Mouse (Mus musculus): Measurements from ENCODE around the gene Fbxw7. TPM values are rescaled to one million over a fixed set of nuclear protein-coding genes. Genes with fewer than 3 reads are reported as not detected.

The Fbxw7 gene
- total and polyA plus RNA-seq, 3 experiments: 28.5 to 31.3 (median 29.8) TPM

DNA sequence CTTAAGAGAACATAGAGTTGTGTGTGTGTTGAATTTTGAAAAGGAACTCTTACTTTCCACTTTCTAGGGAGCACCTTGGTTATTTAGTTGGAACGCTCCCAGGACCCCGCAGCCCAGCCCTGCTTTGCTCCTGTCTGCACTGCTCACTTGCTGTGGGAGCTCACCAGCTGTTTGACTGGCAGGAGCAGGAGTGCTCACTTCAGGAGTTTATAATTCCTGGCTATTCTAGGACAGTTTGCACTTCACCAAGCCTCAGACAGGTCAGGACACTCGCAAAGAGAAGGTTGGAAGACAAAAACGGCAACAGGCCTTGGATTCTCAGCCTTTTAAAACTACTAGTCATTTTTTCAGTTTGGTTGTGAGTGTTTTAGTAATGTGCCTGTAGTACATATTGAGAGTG, 110.2 kb downstream of the Fbxw7 start:
- peaks cover 2% of the 10 kb centered on the region; the same call in 1 of the 2 replicates for H3K79me2 ChIP-seq (replicated peaks; ENCODE audit: control insufficient read depth, extremely low read depth, insufficient read depth, poor library complexity, severe bottlenecking)
- peaks cover 0 to 9% of the 10 kb centered on the region in 2 experiments; a peak in 2 of 4 replicates for H3K4me1 ChIP-seq (ENCODE audit: control insufficient read depth in 1 of 2, insufficient read depth in 2 of 2)
- H3K27ac ChIP-seq (ENCODE audit: insufficient read depth, low read depth): no peak overlapping the region
- H3K36me3 ChIP-seq (replicated peaks in 1 of 2; ENCODE audit: control insufficient read depth in 1 of 2, insufficient read depth in 1 of 2, low read length in 1 of 2): peaks cover 0 to 33% of the 10 kb centered on the region in 2 experiments
- in situ Hi-C loops (cut with MboI; ENCODE audit: low pct_ligation_motif_present, low pct_unique_long_range_greater_than_20kb, low sequenced_read_pairs) (loop anchor here (25.0 kb wide), 2 partner anchors 362 to 637 kb away; partner anchors contain the start of gene Gatb), dilution Hi-C loops (cut with MboI; ENCODE audit: extremely low pct_ligation_motif_present, extremely low pct_unique_long_range_greater_than_20kb, low sequenced_read_pairs) (no loop called here)
- H3K9ac ChIP-seq (ENCODE audit: insufficient read depth, low read depth): no peak overlapping the region
- H3K9me3 ChIP-seq (replicated peaks; ENCODE audit: low read length): no peaks in the 10 kb centered on the region
- DNase-seq (ENCODE audit: extremely low read depth): no peak
- no peaks in the 10 kb centered on the region for H3K27me3 ChIP-seq (replicated peaks)
- no peak overlapping the region for H3K4me3 ChIP-seq (replicated peaks in 1 of 3; ENCODE audit: low read depth in 2 of 3, low read length in 2 of 3, poor library complexity in 1 of 3)
- H3K4me2 ChIP-seq (ENCODE audit: insufficient read depth, low read depth, poor library complexity, severe bottlenecking): no peak overlapping the region
- TF ChIP-seq IRF4 (IDR thresholded peaks at IDR 0.05; ENCODE audit: low read depth, low read length) (no peak), ZNF384 (IDR thresholded peaks at IDR 0.05; ENCODE audit: low read depth, low read length) (no peak), ELF1 (IDR thresholded peaks at IDR 0.05; ENCODE audit: low read depth, low read length) (no peak), KAT2A (IDR thresholded peaks at IDR 0.05; ENCODE audit: insufficient replicate concordance, low read length) (no peak), CHD1 (IDR thresholded peaks at IDR 0.05; ENCODE audit: low read depth, low read length) (no peak), HCFC1 (IDR thresholded peaks at IDR 0.05; ENCODE audit: low read depth, low read length) (no peak), JUN (IDR thresholded peaks at IDR 0.05; ENCODE audit: insufficient read depth, low read depth, low read length) (no peak), GABPA (IDR thresholded peaks at IDR 0.05; ENCODE audit: insufficient replicate concordance, low read depth, low read length) (no peak), MAFK (IDR thresholded peaks at IDR 0.05; ENCODE audit: insufficient replicate concordance, low read length) (no peak), E2F4 (IDR thresholded peaks at IDR 0.05; ENCODE audit: insufficient replicate concordance, low read depth, low read length) (no peak), USF1 (IDR thresholded peaks at IDR 0.05; ENCODE audit: low read depth, low read length) (no peak), ETS1 (conservative IDR thresholded peaks at IDR 0.05; ENCODE audit: low read depth, low read length) (no peak), MXI1 (IDR thresholded peaks at IDR 0.05; ENCODE audit: low read depth, low read length) (no peak), ZMIZ1 (IDR thresholded peaks at IDR 0.05; ENCODE audit: low read depth, low read length) (no peak), UBTF (IDR thresholded peaks at IDR 0.05; ENCODE audit: low read depth, low read length) (no peak), SIN3A (IDR thresholded peaks at IDR 0.05; ENCODE audit: low read length) (no peak)

DNA sequence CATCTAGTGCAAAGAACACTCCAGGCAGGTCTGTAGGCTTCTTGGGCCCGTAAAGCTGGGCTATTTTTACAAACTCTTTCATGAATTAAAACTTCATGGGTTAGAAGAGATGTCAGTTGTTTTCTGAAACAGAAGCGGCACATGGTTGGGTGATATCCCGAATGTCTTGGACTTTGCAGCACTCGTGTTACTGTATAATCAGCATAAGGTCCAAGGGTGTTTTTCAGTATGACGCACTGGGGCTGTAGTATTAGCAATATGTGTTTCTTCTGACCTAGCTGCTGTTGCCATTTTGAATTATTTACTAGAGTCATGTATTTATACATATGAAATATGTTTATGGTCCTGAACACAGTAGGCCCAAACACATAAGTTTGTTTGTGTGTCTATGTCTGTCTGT, 111.1 kb downstream of the Fbxw7 start:
- Histone ChIP-seq H3K27me3 (replicated peaks) (no peaks in the 10 kb centered on the region), H3K4me3 (replicated peaks in 1 of 3; ENCODE audit: low read depth in 2 of 3, low read length in 2 of 3, poor library complexity in 1 of 3) (no peak overlapping the region), H3K27ac (ENCODE audit: insufficient read depth, low read depth) (no peak overlapping the region), H3K79me2 (replicated peaks; ENCODE audit: control insufficient read depth, extremely low read depth, insufficient read depth, poor library complexity, severe bottlenecking) (peaks cover 2% of the 10 kb centered on the region; the same call in 1 of the 2 replicates), H3K4me1 (ENCODE audit: control insufficient read depth in 1 of 2, insufficient read depth in 2 of 2) (peaks cover 1 to 17% of the 10 kb centered on the region in 2 experiments; a peak in 3 of 4 replicates), H3K9me3 (replicated peaks; ENCODE audit: low read length) (no peaks in the 10 kb centered on the region), H3K4me2 (ENCODE audit: insufficient read depth, low read depth, poor library complexity, severe bottlenecking) (no peak overlapping the region), H3K36me3 (replicated peaks in 1 of 2; ENCODE audit: control insufficient read depth in 1 of 2, insufficient read depth in 1 of 2, low read length in 1 of 2) (peaks cover 0 to 35% of the 10 kb centered on the region in 2 experiments), H3K9ac (ENCODE audit: insufficient read depth, low read depth) (no peak overlapping the region)
- dilution Hi-C loops (cut with MboI; ENCODE audit: extremely low pct_ligation_motif_present, extremely low pct_unique_long_range_greater_than_20kb, low sequenced_read_pairs) (no loop called here), in situ Hi-C loops (cut with MboI; ENCODE audit: low pct_ligation_motif_present, low pct_unique_long_range_greater_than_20kb, low sequenced_read_pairs) (loop anchor here (25.0 kb wide), 2 partner anchors 361 to 636 kb away; partner anchors contain the start of gene Gatb)
- no peak for DNase-seq (ENCODE audit: extremely low read depth)
- TF ChIP-seq POLR2A (IDR thresholded peaks at IDR 0.05; ENCODE audit: low read depth, low read length) (no peak), TBP (conservative IDR thresholded peaks at IDR 0.05; ENCODE audit: low read depth, low read length) (no peak), HCFC1 (IDR thresholded peaks at IDR 0.05; ENCODE audit: low read depth, low read length) (no peak), MAFK (IDR thresholded peaks at IDR 0.05; ENCODE audit: insufficient replicate concordance, low read length) (no peak), E2F4 (IDR thresholded peaks at IDR 0.05; ENCODE audit: insufficient replicate concordance, low read depth, low read length) (no peak), SMC3 (IDR thresholded peaks at IDR 0.05; ENCODE audit: low read depth, low read length) (no peak), MAX (IDR thresholded peaks at IDR 0.05; ENCODE audit: low read length) (no peak), MYC (IDR thresholded peaks at IDR 0.05; ENCODE audit: low read depth, low read length) (no peak), ZMIZ1 (IDR thresholded peaks at IDR 0.05; ENCODE audit: low read depth, low read length) (no peak), NRF1 (IDR thresholded peaks at IDR 0.05; ENCODE audit: low read depth, low read length) (no peak), SIN3A (IDR thresholded peaks at IDR 0.05; ENCODE audit: low read length) (no peak), BHLHE40 (IDR thresholded peaks at IDR 0.05; ENCODE audit: low read depth, low read length) (no peak)

Data from CH12.LX (cell line).